Mouse (Mus musculus) liver, embryonic 12.5 days (tissue): ENCODE results near the gene Rgs3. TPM values are rescaled to one million over a fixed set of nuclear protein-coding genes. Genes with fewer than 3 reads are reported as not detected.

Experiments used
- ATAC-seq: fragments of 200-750 bp; cut with Nextera tagmentation; 2 replicates; pipeline ENCODE4 v1.8.0; 2017; ENCODE audit warnings: moderate number of reproducible peaks, mild to moderate bottlenecking, moderate library complexity
- H3K27ac ChIP-seq: fragments of 300-500 bp; sonication (generic); 2 replicates; pipeline ENCODE4 v1.5.1; 2016; ENCODE audit warnings: mild to moderate bottlenecking
- H3K27me3 ChIP-seq: fragments of 300-500 bp; sonication (generic); replicated peaks from 2 replicates; pipeline ENCODE4 v1.6.1; 2016; ENCODE audit warnings: mild to moderate bottlenecking, moderate library complexity
- H3K36me3 ChIP-seq: fragments of 300-500 bp; sonication (generic); 2 replicates; pipeline ENCODE4 v1.6.1; 2016; ENCODE audit warnings: mild to moderate bottlenecking, moderate library complexity
- H3K4me1 ChIP-seq: fragments of 300-500 bp; sonication (generic); 2 replicates; pipeline ENCODE4 v1.6.1; 2016
- H3K4me2 ChIP-seq: fragments of 300-500 bp; sonication (generic); 2 replicates; pipeline ENCODE4 v1.6.1; 2016; ENCODE audit warnings: mild to moderate bottlenecking, moderate library complexity
- H3K4me3 ChIP-seq: fragments of 300-500 bp; sonication (generic); 2 replicates; pipeline ENCODE4 v1.5.1; 2016; ENCODE audit warnings: mild to moderate bottlenecking, moderate library complexity
- H3K9ac ChIP-seq: fragments of 300-500 bp; sonication (generic); 2 replicates; pipeline ENCODE4 v1.6.1; 2016; ENCODE audit warnings: mild to moderate bottlenecking, moderate library complexity
- H3K9me3 ChIP-seq: fragments of 300-500 bp; sonication (generic); replicated peaks from 2 replicates; pipeline ENCODE4 v1.6.1; 2016; ENCODE audit warnings: mild to moderate bottlenecking, moderate library complexity
- WGBS: fragments of 180-500 bp; shearing (Covaris S2); methylation state at CpG from one replicate; pipeline ENCODE4 v1.1.7; 2016; ENCODE audit not compliant: insufficient replicate concordance; 5-methylcytosine and 5-hydroxymethylcytosine counted together
- polyA plus RNA-seq: library from polyadenylated mRNA; unstranded; fragments of >200 nt; fragmentation: Nextera tagmentation; extraction: Ambion mirVana; gene quantifications from 2 replicates; pipeline ENCODE4 v1.2.1, GENCODE M21; 2016

Rgs3 gene
- polyA plus RNA-seq, 1 experiment from 2014 or later = 8.1 TPM

GRCm38 (mm10) chr4:62609333-62609732 is 49.7 kb downstream of the Rgs3 start:
- H3K36me3 ChIP-seq = no peaks in the 10 kb centered on the region
- H3K9me3 ChIP-seq = no peaks in the 10 kb centered on the region
- H3K9ac ChIP-seq = no peak overlapping the region
- H3K27ac ChIP-seq = no peak overlapping the region
- H3K4me1 ChIP-seq = no peaks in the 10 kb centered on the region
- no peak overlapping the region for H3K4me2 ChIP-seq
- no peak overlapping the region for H3K4me3 ChIP-seq
- no peaks in the 10 kb centered on the region for H3K27me3 ChIP-seq
- no peak for ATAC-seq
- 56% methylated on average over 4 of the region's 4 CpGs for WGBS

- Histone ChIP-seq H3K36me3 (no peaks in the 10 kb centered on the region), H3K27me3 (no peaks in the 10 kb centered on the region), H3K4me1 (no peaks in the 10 kb centered on the region), H3K4me3 (no peak overlapping the region), H3K9ac (no peak overlapping the region), H3K4me2 (no peak overlapping the region), H3K27ac (no peak overlapping the region), H3K9me3 (no peaks in the 10 kb centered on the region)
- 57% methylated on average over 16 of the region's 16 CpGs for WGBS
- no peak for ATAC-seq
These were observed 50.6 kb downstream of the Rgs3 start for GRCm38 (mm10) chr4:62610142-62610675.

- H3K4me3 ChIP-seq = no peak overlapping the region
- H3K4me1 ChIP-seq = no peaks in the 10 kb centered on the region
- WGBS = 69% methylated on average over 22 of the region's 22 CpGs
- H3K27me3 ChIP-seq = 0 out of 2 replicates have a peak, but pooled peaks cover 1% of the 10 kb centered on the region
- no peaks in the 10 kb centered on the region for H3K36me3 ChIP-seq
- no peak for ATAC-seq
- H3K4me2 ChIP-seq = no peak overlapping the region
- H3K9ac ChIP-seq = no peak overlapping the region
- no peak overlapping the region for H3K27ac ChIP-seq
- H3K9me3 ChIP-seq = no peaks in the 10 kb centered on the region
These were observed 53.2 kb downstream of the Rgs3 start for GRCm38 (mm10) chr4:62612601-62613501.

- Histone ChIP-seq H3K36me3 (no peaks in the 10 kb centered on the region), H3K4me3 (no peak overlapping the region), H3K4me1 (no peaks in the 10 kb centered on the region), H3K4me2 (no peak overlapping the region), H3K27ac (no peak overlapping the region), H3K9me3 (no peaks in the 10 kb centered on the region), H3K9ac (no peak overlapping the region), H3K27me3 (peaks cover 11% of the 10 kb centered on the region; the same call in 1 of the 2 replicates)
- ATAC-seq = no peak
- WGBS = 61% methylated on average over 13 of the region's 13 CpGs
These were observed 54.2 kb downstream of the Rgs3 start for GRCm38 (mm10) chr4:62613646-62614365.

GRCm38 (mm10) chr4:62617856-62618440 is 58.3 kb downstream of the Rgs3 start:
- H3K4me1 ChIP-seq = 0 out of 2 replicates have a peak, but pooled peaks cover 6% of the 10 kb centered on the region
- no peaks in the 10 kb centered on the region for H3K36me3 ChIP-seq
- ATAC-seq = no peak
- H3K4me2 ChIP-seq = no peak overlapping the region
- no peaks in the 10 kb centered on the region for H3K9me3 ChIP-seq
- no peak overlapping the region for H3K4me3 ChIP-seq
- no peak overlapping the region for H3K27ac ChIP-seq
- H3K27me3 ChIP-seq = peaks cover 15% of the 10 kb centered on the region; the same call in 1 of the 2 replicates
- no peak overlapping the region for H3K9ac ChIP-seq
- 57% methylated on average over 9 of the region's 9 CpGs for WGBS

- ATAC-seq = no peak
- Histone ChIP-seq H3K4me2 (no peak overlapping the region), H3K36me3 (no peaks in the 10 kb centered on the region), H3K4me1 (0 out of 2 replicates have a peak, but pooled peaks cover 6% of the 10 kb centered on the region), H3K4me3 (peak overlapping the region; percentile 4; the same call in 1 of the 2 replicates), H3K9ac (no peak overlapping the region), H3K27me3 (peaks cover 15% of the 10 kb centered on the region; the same call in 1 of the 2 replicates), H3K27ac (no peak overlapping the region; the same call in 1 of the 2 replicates), H3K9me3 (no peaks in the 10 kb centered on the region)
- 19% methylated on average over 16 of the region's 16 CpGs for WGBS
These were observed 59.8 kb downstream of the Rgs3 start for GRCm38 (mm10) chr4:62619232-62619964.

GRCm38 (mm10) chr4:62619965-62620244 is 60.3 kb downstream of the Rgs3 start:
- Histone ChIP-seq H3K9me3 (no peaks in the 10 kb centered on the region), H3K4me3 (peak overlapping the region; percentile 4; the same call in 1 of the 2 replicates), H3K36me3 (no peaks in the 10 kb centered on the region), H3K27ac (no peak overlapping the region), H3K27me3 (peaks cover 15% of the 10 kb centered on the region; the same call in 1 of the 2 replicates), H3K4me1 (0 out of 2 replicates have a peak, but pooled peaks cover 6% of the 10 kb centered on the region), H3K4me2 (no peak overlapping the region), H3K9ac (no peak overlapping the region)
- ATAC-seq = no peak
- WGBS = 74% methylated on average over 3 of the region's 3 CpGs

- peaks cover 15% of the 10 kb centered on the region; the same call in 1 of the 2 replicates for H3K27me3 ChIP-seq
- no peak overlapping the region for H3K9ac ChIP-seq
- peak overlapping the region; percentile 14; the same call in 1 of the 2 replicates for H3K4me2 ChIP-seq
- no peak for ATAC-seq
- no peak overlapping the region for H3K4me3 ChIP-seq
- WGBS = 68% methylated on average over 9 of the region's 9 CpGs
- H3K36me3 ChIP-seq = no peaks in the 10 kb centered on the region
- H3K9me3 ChIP-seq = no peaks in the 10 kb centered on the region
- 0 out of 2 replicates have a peak, but pooled peaks cover 6% of the 10 kb centered on the region for H3K4me1 ChIP-seq
- H3K27ac ChIP-seq = no peak overlapping the region
These were observed 61.5 kb downstream of the Rgs3 start for GRCm38 (mm10) chr4:62621151-62621550.

GRCm38 (mm10) chr4:62621880-62622675 is 62.4 kb downstream of the Rgs3 start:
- Histone ChIP-seq H3K4me2 (peak overlapping the region; percentile 14; the same call in 1 of the 2 replicates), H3K27ac (no peak overlapping the region), H3K36me3 (no peaks in the 10 kb centered on the region), H3K4me3 (no peak overlapping the region), H3K9me3 (no peaks in the 10 kb centered on the region), H3K9ac (no peak overlapping the region), H3K27me3 (peaks cover 15% of the 10 kb centered on the region; the same call in 1 of the 2 replicates), H3K4me1 (0 out of 2 replicates have a peak, but pooled peaks cover 14% of the 10 kb centered on the region)
- peak; percentile 53; the same call in 1 of the 2 replicates for ATAC-seq
- 56% methylated on average over 14 of the region's 14 CpGs for WGBS

GRCm38 (mm10) chr4:62623251-62624015 is 63.8 kb downstream of the Rgs3 start:
- Histone ChIP-seq H3K4me2 (no peak overlapping the region), H3K9me3 (no peaks in the 10 kb centered on the region), H3K36me3 (no peaks in the 10 kb centered on the region), H3K27me3 (peaks cover 8% of the 10 kb centered on the region; the same call in 1 of the 2 replicates), H3K4me1 (0 out of 2 replicates have a peak, but pooled peaks cover 19% of the 10 kb centered on the region), H3K4me3 (no peak overlapping the region), H3K27ac (no peak overlapping the region), H3K9ac (no peak overlapping the region)
- no peak for ATAC-seq
- 71% methylated on average over 13 of the region's 13 CpGs for WGBS
